Mouse (Mus musculus) liver, adult (tissue): ENCODE results near the gene Tfpt.

ENCODE experiments used
- GATA4 ChIP-seq: IDR thresholded peaks from 2 replicates; pipeline ENCODE4 v1.6.1; 2014; ENCODE audit warnings: mild to moderate bottlenecking, low read length; ENCODE audit not compliant: insufficient replicate concordance

The Tfpt gene

DNA sequence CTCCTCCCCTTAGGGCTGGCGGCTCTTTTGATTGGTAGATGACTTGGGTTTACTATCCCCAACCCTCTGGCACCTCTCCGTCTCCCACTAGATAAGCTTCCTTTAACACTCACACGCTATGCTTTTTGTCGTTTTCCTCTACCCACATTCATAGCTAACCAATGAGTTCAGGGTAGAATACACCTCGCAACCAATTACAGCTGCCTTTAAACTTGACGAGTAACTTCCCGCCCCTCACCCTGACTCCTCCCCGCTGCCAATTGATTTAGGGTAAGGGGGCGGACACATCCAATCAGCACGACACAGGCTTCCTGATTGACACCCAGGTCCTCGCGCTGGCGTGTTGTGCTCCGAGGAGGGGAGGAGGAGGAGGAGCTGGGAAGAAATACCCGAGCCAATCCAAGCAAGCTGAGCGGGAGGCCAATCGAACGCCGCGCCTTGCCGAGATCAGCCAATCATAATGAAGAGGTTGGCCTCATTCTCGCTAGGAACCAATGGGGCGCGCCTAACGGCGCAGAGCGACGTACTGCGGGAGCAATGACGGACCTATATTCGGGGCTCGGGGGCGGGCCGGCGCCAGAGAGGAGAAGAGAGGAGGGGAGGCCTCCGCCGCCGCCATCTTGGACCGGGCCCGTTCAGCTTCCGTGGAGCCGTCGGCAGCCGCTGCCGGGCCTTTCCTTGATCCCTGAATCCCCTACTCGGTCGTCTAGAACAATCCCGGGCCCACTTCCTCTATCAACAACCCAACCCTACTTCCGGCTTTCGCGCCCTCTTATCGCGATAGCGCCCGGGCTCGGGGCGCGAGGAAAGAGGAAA lies 15.2 kb upstream of the Tfpt start, which contains the start of gene Cnot3:
TSS of gene Cnot3 (plus strand) at position 597 of the 816 bp plus-strand sequence.
- 0 out of 2 replicates have a peak, but pooled peaks have one; percentile 40 for TF ChIP-seq GATA4

- TF ChIP-seq GATA4, result no peak
Measured at GRCm38 (mm10) chr7:3644348-3644671, 14.6 kb upstream of the Tfpt start.

DNA sequence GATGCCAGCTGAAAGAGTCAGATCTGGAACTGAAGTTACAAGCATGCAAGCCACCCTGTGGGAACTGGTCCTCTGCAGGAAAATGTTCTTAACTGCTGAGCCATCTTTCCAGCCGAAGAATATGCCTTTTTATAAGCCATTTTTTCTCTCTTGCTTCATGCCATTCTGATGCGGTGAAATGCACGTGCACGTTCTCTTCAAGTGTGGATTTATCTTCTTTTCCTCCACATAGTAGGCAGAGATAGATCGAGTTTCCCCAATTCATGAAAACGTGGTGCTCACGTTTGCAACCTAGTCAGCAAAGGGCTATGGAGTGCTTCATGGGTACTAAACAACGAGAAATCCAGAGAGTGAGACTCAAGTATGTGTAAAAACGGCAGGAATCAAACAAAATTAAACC lies 14.1 kb upstream of the Tfpt start:
- TF ChIP-seq GATA4, result no peak

GRCm38 (mm10) chr7:3643412-3643811 lies 13.7 kb upstream of the Tfpt start:
- TF ChIP-seq GATA4, result no peak

DNA sequence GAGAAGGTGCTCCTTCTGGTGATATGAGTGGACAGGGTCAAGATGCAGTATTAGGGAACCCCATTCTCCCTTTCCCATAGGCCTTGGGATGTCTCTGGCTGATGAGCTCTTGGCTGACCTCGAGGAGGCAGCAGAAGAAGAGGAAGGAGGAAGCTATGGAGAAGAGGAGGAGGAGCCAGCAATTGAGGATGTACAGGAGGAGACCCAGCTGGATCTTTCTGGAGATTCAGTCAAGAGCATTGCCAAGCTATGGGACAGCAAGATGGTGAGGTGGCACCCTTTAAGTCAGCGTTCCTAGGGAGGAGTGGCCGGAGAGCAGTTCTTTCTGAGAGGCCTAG lies 718 bp upstream of the Tfpt start:
- TF ChIP-seq GATA4, result no peak

- TF ChIP-seq GATA4, result no peak
Measured at GRCm38 (mm10) chr7:3629030-3629429, 699 bp downstream of the Tfpt start.

GRCm38 (mm10) chr7:3617242-3617995 lies 12.3 kb downstream of the Tfpt start, which contains the start of gene Ndufa3:
Gene Ndufa3 (plus strand): TSS chr7:3617373.
- no peak for TF ChIP-seq GATA4

GRCm38 (mm10) chr7:3616389-3617241 lies 13.1 kb downstream of the Tfpt start:
- no peak for TF ChIP-seq GATA4

- TF ChIP-seq GATA4, result no peak
Measured at GRCm38 (mm10) chr7:3616057-3616388, 13.7 kb downstream of the Tfpt start, which contains the start of gene Oscar. Gene Oscar (minus strand): TSS chr7:3616157.

- TF ChIP-seq GATA4, result no peak
Measured at GRCm38 (mm10) chr7:3614021-3614420, 15.7 kb downstream of the Tfpt start.

DNA sequence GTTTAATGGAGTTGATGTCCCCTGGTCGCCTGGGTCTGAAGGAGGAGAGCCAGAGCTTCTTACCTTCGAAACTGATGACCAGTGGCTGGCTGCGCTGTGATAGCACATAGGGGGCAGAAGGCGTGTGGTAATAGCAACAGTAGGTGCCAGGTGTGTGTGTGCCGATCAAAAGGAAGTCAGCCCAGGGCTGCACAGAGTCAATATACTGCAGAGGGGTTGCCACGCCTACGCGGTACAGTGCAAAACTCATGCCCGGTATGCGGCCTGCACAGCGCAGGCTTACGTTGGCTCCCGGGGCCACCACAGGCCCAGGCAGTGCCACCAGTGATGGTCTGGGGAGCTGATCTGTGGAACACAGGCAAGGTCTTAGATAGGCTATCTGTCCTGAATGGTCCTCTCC lies 18.7 kb downstream of the Tfpt start:
- no peak for TF ChIP-seq GATA4

- TF ChIP-seq GATA4, result no peak
Measured at GRCm38 (mm10) chr7:3610437-3610836, 19.3 kb downstream of the Tfpt start.

DNA sequence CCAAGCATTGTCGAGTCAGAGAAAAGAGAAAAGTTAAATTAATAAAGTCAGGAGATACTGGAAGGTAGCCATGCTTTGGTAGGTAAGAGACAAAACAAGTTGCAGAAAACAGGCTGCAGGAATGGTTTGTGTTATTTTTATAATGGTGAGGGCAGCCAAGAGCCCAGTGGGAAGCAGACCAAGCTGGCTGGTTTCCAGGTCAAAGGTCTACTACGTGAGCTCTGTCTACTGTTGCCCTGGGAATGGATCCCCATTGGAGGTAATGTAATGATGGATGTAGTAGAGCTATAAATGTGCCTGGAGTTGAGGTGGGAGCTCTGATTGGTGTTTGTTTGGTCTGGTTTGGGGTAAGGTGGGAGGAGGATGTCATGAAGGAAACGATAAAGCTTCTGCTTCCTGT lies 20.6 kb downstream of the Tfpt start:
- no peak for TF ChIP-seq GATA4

DNA sequence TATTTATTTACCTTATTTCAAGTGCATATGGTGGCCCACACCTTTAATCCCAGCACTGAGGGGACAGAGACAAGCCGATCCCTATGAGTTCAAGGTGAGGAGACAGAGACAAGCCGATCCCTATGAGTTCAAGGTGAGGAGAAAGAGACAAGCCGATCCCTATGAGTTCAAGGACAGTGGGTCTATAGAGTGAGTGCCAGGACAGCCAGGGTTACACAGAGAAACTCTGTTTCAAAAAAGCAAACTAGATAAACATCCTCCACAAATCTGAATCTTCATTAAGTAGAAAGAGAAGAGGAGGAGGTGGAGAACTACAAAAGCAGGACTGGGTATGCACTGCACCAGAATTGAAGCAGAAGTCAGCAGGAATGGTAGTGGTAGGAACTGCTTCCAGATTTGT lies 21.1 kb downstream of the Tfpt start:
- no peak for TF ChIP-seq GATA4

GRCm38 (mm10) chr7:3607391-3607790 lies 22.3 kb downstream of the Tfpt start:
- no peak for TF ChIP-seq GATA4

- TF ChIP-seq GATA4, result no peak
Measured at GRCm38 (mm10) chr7:3606798-3607197, 22.9 kb downstream of the Tfpt start.

- TF ChIP-seq GATA4, result no peak
Measured at GRCm38 (mm10) chr7:3601119-3601518, 28.6 kb downstream of the Tfpt start.
